Mouse (Mus musculus) neural tube, embryonic 11.5 days (tissue): ENCODE results near the gene Cilp. TPM values are rescaled to one million over a fixed set of nuclear protein-coding genes. Genes with fewer than 3 reads are reported as not detected.
"Not testable (repeated sequence)": the region's sequence is repeated elsewhere in the genome, so short reads cannot be mapped to it uniquely, and the experiment has no call there.

Experiments
- ATAC-seq: fragments of 200-750 bp; cut with Nextera tagmentation; 2 replicates; pipeline ENCODE4 v1.8.0; 2017; ENCODE audit warnings: moderate number of reproducible peaks, mild to moderate bottlenecking, moderate TSS enrichment, moderate library complexity; ENCODE audit not compliant: insufficient read depth, low FRiP score, low TSS enrichment
- DNase-seq: peaks from one replicate; pipeline ENCODE4 v3.0.0-alpha.2; 2015; ENCODE audit warnings: low spot score
- H3K27ac ChIP-seq: fragments of 300-500 bp; sonication (generic); 2 replicates; pipeline ENCODE4 v1.5.1; 2014; ENCODE audit warnings: low read depth, mild to moderate bottlenecking, low read length
- H3K27me3 ChIP-seq: fragments of 300-500 bp; sonication (generic); 2 replicates; pipeline ENCODE4 v1.6.1; 2014; ENCODE audit warnings: mild to moderate bottlenecking, low read length, mixed read lengths; ENCODE audit not compliant: control insufficient read depth, insufficient read depth
- H3K36me3 ChIP-seq: fragments of 300-500 bp; sonication (generic); 2 replicates; pipeline ENCODE4 v1.6.1; 2014; ENCODE audit warnings: mild to moderate bottlenecking, low read length, moderate library complexity, mixed read lengths; ENCODE audit not compliant: control insufficient read depth, insufficient read depth
- H3K4me1 ChIP-seq: fragments of 300-500 bp; sonication (generic); 2 replicates; pipeline ENCODE4 v1.6.1; 2014; ENCODE audit warnings: low read length, mixed read lengths; ENCODE audit not compliant: control insufficient read depth, insufficient read depth
- H3K4me2 ChIP-seq: fragments of 300-500 bp; sonication (generic); 2 replicates; pipeline ENCODE4 v1.6.1; 2014; ENCODE audit warnings: low read depth, mild to moderate bottlenecking, moderate library complexity
- H3K4me3 ChIP-seq: fragments of 300-500 bp; sonication (generic); 2 replicates; pipeline ENCODE4 v1.5.1; 2014; ENCODE audit warnings: low read depth, low read length
- H3K9ac ChIP-seq: fragments of 300-500 bp; sonication (generic); 2 replicates; pipeline ENCODE4 v1.6.1; 2014; ENCODE audit warnings: mild to moderate bottlenecking, low read length
- H3K9me3 ChIP-seq: fragments of 300-500 bp; sonication (generic); 2 replicates; pipeline ENCODE4 v1.6.1; 2016; ENCODE audit warnings: low read length; ENCODE audit not compliant: control insufficient read depth
- WGBS: fragments of 180-500 bp; shearing (Covaris S2); extraction: QIAGEN DNeasy Blood & Tissue Kit; methylation state at CpG from one replicate; pipeline ENCODE4 v1.1.7; 2014; 5-methylcytosine and 5-hydroxymethylcytosine counted together
- polyA plus RNA-seq: library from polyadenylated mRNA; unstranded; fragments of >200 nt; fragmentation: Nextera tagmentation; extraction: Ambion mirVana; gene quantifications from 2 replicates; pipeline ENCODE4 v1.2.1, GENCODE M21; 2014

Cilp gene
- polyA plus RNA-seq, 1 experiment from 2014 or later: 0.29 TPM

DNA sequence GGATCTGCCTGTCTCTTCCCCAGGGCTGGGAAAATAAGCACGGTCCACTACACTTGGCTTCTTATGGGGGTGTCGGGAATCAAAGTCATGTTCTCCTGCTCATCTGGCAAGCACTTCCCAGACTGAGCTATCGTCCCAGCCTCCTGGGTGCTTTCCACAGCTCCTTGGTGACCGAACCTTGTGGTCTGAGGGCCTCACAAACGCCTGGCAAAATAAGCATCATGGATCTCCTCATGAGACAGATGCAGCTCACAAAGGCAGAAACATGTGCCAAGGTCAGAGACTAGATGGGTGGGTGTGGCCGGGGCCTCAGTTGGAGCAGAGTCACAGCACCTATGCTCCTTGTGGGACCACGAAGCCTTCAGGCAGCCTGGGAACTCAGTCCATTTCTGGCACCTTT, 5.6 kb upstream of the Cilp start:
- Histone ChIP-seq H3K36me3 (no peaks in the 10 kb centered on the region), H3K27me3 (no peaks in the 10 kb centered on the region), H3K4me1 (no peaks in the 10 kb centered on the region), H3K4me2 (no peak overlapping the region), H3K4me3 (no peak overlapping the region), H3K27ac (no peak overlapping the region), H3K9ac (no peak overlapping the region), H3K9me3 (no peaks in the 10 kb centered on the region)
- no peak for ATAC-seq
- DNase-seq: no peak
- WGBS: 79% methylated on average over 7 of the region's 7 CpGs

DNA sequence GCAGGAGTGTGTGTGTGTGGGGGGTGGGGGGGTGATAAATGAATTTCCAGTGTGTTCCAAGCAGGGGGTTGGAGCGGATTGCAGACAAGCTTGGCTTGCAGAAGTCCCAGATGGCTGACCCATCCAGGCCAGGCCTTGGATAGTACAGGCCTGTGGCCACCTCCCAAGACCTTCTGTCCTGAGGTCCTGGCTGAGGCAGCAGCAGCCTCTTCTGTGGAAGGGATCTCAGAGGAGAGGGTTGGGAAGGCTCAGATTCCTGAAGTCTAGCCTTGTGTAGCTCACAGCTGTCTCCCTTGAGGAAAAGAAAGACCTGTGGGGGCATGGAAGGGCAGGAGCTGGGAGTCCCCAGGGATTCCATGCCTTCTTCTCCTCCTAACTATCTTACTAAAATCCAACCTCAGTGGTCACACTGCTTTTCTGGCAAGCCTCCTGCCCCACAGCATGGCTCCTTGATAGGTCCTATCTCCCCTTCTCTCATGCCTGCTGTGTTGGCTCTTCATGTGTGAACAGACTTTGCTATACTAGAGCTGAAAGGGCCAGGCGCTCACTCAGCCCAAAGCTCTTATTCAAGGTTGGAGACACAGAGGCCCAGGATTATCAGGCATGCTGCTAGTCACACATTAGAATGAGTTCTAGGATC, 3.3 kb upstream of the Cilp start:
- Histone ChIP-seq H3K4me3 (no peak overlapping the region), H3K9me3 (no peaks in the 10 kb centered on the region), H3K27me3 (no peaks in the 10 kb centered on the region), H3K9ac (no peak overlapping the region), H3K36me3 (no peaks in the 10 kb centered on the region), H3K4me2 (no peak overlapping the region), H3K4me1 (no peaks in the 10 kb centered on the region), H3K27ac (no peak overlapping the region)
- ATAC-seq (no peak), DNase-seq (no peak)
- WGBS: 78% methylated on average over 2 of the region's 2 CpGs

DNA sequence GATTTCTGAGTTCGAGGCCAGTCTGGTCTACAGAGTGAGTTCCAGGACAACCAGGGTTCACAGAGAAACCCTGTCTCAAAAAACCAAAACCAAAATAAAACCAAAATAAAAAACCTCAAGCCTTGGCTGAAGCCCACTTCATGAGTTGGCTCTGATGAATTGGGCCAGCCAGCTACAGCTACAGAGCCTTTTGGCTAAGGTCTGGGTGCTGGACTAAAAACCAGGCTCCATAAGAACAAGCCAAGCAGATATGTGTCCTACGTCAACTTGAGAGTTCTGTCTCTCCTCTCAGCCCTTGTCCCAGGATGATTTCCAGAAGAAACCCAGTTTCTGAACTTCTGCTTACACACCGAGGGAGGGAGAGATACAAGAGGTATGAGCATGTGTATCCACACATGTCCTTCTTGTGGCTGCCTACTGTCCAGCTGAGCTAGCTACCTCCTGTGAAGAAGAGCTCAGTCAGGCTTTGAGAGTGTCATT, 2.3 kb upstream of the Cilp start:
- Histone ChIP-seq H3K27me3 (no peaks in the 10 kb centered on the region), H3K36me3 (no peaks in the 10 kb centered on the region), H3K4me2 (no peak overlapping the region), H3K9ac (no peak overlapping the region), H3K4me1 (no peaks in the 10 kb centered on the region), H3K9me3 (no peaks in the 10 kb centered on the region), H3K4me3 (no peak overlapping the region), H3K27ac (no peak overlapping the region)
- DNase-seq (no peak), ATAC-seq (no peak)
- 92% methylated on average over 3 of the region's 3 CpGs for WGBS

DNA sequence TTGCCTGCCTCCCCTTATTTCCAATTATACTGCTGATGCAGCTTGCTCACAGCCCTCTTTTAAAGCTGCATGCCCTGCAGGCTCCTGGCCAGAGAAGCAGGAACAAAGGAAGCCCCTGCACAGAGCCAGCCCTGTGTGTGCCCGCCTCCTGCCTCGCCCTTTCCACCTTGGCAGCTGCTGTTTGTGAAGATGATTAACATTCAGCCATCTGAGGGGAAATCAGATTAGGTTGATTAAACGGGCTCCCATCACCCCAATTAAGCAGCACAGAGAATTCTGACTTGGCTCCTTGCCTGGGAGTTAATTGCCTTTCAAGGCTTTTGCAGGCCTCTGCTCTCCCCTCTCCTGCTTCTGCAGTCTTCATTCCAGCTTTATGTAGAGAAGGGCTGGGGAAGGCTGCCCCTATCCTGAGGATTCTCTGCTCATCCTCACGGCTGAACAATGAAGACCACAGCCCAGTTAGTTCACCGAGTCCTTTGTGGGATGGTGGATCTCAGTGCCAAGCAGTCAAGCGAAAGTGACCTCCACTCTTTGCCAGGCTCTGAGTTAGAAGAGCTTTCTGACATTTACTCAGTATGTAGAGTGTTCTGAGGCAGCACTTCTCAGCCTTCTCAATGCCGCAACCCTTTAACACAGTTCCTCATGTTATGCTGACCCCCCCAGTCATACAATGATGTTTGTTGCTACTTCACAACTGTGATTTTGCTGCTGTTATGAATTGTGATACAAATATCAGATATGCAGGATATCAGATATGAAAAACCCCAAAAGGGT, 2.9 kb downstream of the Cilp start:
- WGBS: 42% methylated on average over 7 of the region's 7 CpGs
- no peaks in the 10 kb centered on the region for H3K4me1 ChIP-seq
- ATAC-seq (peak; percentile 55; the same call in 1 of the 2 replicates), DNase-seq (peak; percentile 39)
- peak overlapping the region; percentile 63 for H3K27ac ChIP-seq
- peak overlapping the region; percentile 20; the same call in 1 of the 2 replicates for H3K9ac ChIP-seq
- no peaks in the 10 kb centered on the region for H3K27me3 ChIP-seq
- no peak overlapping the region for H3K4me2 ChIP-seq
- H3K9me3 ChIP-seq: no peaks in the 10 kb centered on the region
- H3K36me3 ChIP-seq: no peaks in the 10 kb centered on the region
- no peak overlapping the region for H3K4me3 ChIP-seq

DNA sequence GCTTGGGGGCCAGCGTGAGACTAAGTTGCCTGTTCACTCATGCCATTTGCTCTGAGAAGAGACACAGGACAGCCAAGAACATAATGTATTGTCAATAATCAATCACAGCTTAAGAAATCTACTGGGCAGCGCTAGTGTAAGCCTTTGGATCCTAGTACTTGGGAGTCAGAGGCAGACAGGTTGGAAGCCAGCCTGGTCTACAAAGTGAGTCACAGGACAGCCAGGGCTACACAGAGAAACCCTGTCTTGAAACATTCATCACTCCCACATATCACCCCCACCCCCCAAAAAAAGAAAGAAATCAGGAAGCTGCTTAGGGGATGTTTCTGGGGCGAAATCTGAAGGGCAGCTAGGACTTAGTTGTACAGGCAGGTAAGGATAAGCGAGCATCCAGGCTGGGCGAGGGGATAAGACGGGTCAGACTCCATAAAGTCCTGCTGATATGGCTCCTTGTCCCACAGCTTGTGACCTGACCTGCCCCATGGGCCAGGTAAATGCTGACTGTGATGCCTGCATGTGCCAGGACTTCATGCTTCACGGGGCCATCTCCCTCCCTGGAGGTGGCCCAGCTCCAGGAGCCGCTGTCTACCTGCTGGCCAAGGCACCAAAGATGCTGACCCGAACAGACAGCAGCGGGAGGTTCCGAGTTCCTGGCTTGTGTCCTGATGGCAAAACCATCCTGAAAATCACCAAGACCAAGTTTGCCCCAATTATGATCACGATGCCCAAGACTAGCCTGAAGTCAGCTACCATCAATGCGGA, 8.2 kb downstream of the Cilp start:
- DNase-seq (no peak), ATAC-seq (no peak)
- H3K4me2 ChIP-seq: no peak overlapping the region
- no peaks in the 10 kb centered on the region for H3K9me3 ChIP-seq
- 87% methylated on average over 13 of the region's 13 CpGs for WGBS
- H3K4me1 ChIP-seq: no peaks in the 10 kb centered on the region
- H3K9ac ChIP-seq: no peak overlapping the region
- no peaks in the 10 kb centered on the region for H3K36me3 ChIP-seq
- no peak overlapping the region for H3K27ac ChIP-seq
- no peak overlapping the region for H3K4me3 ChIP-seq
- no peaks in the 10 kb centered on the region for H3K27me3 ChIP-seq

DNA sequence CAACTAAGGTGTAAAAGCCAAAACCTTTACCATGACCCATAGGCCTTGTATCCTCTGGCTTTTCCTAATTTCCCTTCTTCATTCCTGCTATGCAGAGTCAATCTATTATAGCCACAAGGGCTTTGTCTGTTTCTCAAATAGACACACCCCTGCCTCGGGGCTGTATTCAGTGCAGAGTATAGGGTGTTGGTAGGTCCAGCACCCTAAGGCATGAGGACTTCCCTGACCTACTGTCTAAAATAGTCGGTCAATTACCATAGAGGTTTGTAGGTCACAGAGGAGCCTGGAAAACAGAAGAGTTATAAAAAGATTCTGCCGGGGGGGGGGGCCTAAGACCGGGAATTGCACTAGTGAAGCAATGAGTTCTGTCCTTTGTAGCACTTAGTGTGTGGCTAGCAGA, 8.9 kb downstream of the Cilp start:
- no peak overlapping the region for H3K9ac ChIP-seq
- H3K4me2 ChIP-seq: no peak overlapping the region
- no peaks in the 10 kb centered on the region for H3K9me3 ChIP-seq
- DNase-seq (no peak), ATAC-seq (no peak)
- 79% methylated on average over 4 of the region's 4 CpGs for WGBS
- H3K4me3 ChIP-seq: no peak overlapping the region
- H3K27ac ChIP-seq: no peak overlapping the region
- H3K27me3 ChIP-seq: no peaks in the 10 kb centered on the region
- no peaks in the 10 kb centered on the region for H3K36me3 ChIP-seq
- H3K4me1 ChIP-seq: no peaks in the 10 kb centered on the region

DNA sequence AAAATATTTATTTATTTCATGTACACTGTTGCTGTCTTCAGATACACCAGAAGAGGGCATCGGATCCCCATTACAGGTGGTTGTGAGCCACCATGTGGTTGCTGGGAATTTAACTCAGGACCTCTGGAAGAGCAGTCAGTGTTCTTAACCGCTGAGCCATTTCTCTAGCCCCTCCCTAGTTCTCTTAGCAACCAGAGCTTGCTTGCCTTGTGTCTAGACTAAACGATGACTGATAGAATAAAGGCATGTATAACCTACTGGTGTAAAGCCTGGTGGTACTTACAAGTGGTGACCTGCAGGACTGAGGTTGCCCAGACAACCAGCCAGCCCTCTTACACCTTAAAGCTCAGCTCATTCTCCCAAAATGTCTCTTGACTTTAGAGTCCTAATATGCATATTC, 9.9 kb downstream of the Cilp start:
- not testable (repeated sequence) for H3K9me3 ChIP-seq, H3K4me3 ChIP-seq, H3K36me3 ChIP-seq, H3K9ac ChIP-seq, ATAC-seq, H3K27ac ChIP-seq, H3K4me1 ChIP-seq, H3K27me3 ChIP-seq, DNase-seq, H3K4me2 ChIP-seq
- WGBS: 75% methylated on average over 3 of the region's 3 CpGs

DNA sequence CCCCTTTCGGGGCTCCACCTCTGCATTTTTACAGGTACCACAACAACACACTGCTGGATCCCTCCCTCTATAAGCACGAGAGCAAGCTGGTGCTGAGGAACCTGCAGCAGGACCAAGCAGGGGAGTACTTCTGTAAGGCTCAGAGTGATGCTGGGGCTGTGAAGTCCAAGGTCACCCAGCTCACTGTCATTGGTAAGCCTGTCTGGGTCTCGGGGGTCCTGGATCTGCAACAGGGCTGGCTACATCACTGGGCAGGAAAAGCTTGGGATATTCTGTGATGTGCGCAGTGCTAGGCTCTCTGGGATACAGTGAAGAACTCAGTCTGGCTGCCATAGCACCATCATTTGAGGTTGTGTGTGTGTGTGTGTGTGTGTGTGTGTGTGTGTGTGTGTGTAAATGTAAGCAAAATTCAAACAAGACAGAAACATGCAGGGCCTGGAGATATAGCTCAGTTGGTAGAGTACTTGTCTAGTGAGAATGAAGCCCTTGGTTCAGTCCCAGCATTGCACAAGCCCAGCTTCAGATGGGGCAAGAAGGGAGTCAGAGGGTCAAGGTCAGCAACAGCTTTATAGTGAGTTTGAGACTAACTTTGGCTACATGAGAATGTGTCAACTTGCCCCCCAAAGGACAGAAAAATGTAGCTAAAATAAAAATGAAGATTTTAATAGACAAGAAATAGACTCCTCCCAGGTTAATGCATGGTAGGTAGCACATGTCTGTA, 11.0 kb downstream of the Cilp start:
- WGBS: 77% methylated on average over 4 of the region's 4 CpGs
- ATAC-seq (no peak), DNase-seq (no peak)
- no peak overlapping the region for H3K4me2 ChIP-seq
- no peak overlapping the region for H3K27ac ChIP-seq
- no peaks in the 10 kb centered on the region for H3K9me3 ChIP-seq
- no peaks in the 10 kb centered on the region for H3K27me3 ChIP-seq
- no peaks in the 10 kb centered on the region for H3K36me3 ChIP-seq
- no peaks in the 10 kb centered on the region for H3K4me1 ChIP-seq
- no peak overlapping the region for H3K4me3 ChIP-seq
- no peak overlapping the region for H3K9ac ChIP-seq
